Mouse (Mus musculus): Measurements from ENCODE around the gene Gm10282.

The Gm10282 gene

GRCm38 (mm10) chr8:72324708-72325107 lies 19.6 kb upstream of the Gm10282 start:
- ATAC-seq (ENCODE audit: insufficient number of reproducible peaks, low FRiP score, low TSS enrichment): no peak

- ATAC-seq (ENCODE audit: insufficient number of reproducible peaks, low FRiP score, low TSS enrichment): no peak
Measured at GRCm38 (mm10) chr8:72324036-72324706, 19.1 kb upstream of the Gm10282 start.

- ATAC-seq (ENCODE audit: insufficient number of reproducible peaks, low FRiP score, low TSS enrichment): no peak
Measured at GRCm38 (mm10) chr8:72323131-72323725, 18.2 kb upstream of the Gm10282 start.

- ATAC-seq (ENCODE audit: insufficient number of reproducible peaks, low FRiP score, low TSS enrichment): no peak
Measured at GRCm38 (mm10) chr8:72322471-72322889, 17.4 kb upstream of the Gm10282 start.

- ATAC-seq (ENCODE audit: insufficient number of reproducible peaks, low FRiP score, low TSS enrichment): no peak
Measured at GRCm38 (mm10) chr8:72321635-72322441, 16.8 kb upstream of the Gm10282 start.

GRCm38 (mm10) chr8:72320803-72321583 lies 15.9 kb upstream of the Gm10282 start:
- ATAC-seq (ENCODE audit: insufficient number of reproducible peaks, low FRiP score, low TSS enrichment): no peak

- ATAC-seq (ENCODE audit: insufficient number of reproducible peaks, low FRiP score, low TSS enrichment): no peak
Measured at GRCm38 (mm10) chr8:72319921-72320802, 15.1 kb upstream of the Gm10282 start.

- ATAC-seq (ENCODE audit: insufficient number of reproducible peaks, low FRiP score, low TSS enrichment): no peak
Measured at GRCm38 (mm10) chr8:72319397-72319796, 14.3 kb upstream of the Gm10282 start.

- peak; percentile 59 for ATAC-seq (ENCODE audit: insufficient number of reproducible peaks, low FRiP score, low TSS enrichment)
Measured at GRCm38 (mm10) chr8:72318801-72319322, 13.8 kb upstream of the Gm10282 start, which contains the start of gene Klf2. TSS of gene Klf2 (plus strand) at chr8:72319033.

- ATAC-seq (ENCODE audit: insufficient number of reproducible peaks, low FRiP score, low TSS enrichment): no peak
Measured at GRCm38 (mm10) chr8:72317741-72318301, 12.8 kb upstream of the Gm10282 start.

- ATAC-seq (ENCODE audit: insufficient number of reproducible peaks, low FRiP score, low TSS enrichment): no peak
Measured at GRCm38 (mm10) chr8:72316053-72316695, 11.1 kb upstream of the Gm10282 start.

- no peak for ATAC-seq (ENCODE audit: insufficient number of reproducible peaks, low FRiP score, low TSS enrichment)
Measured at GRCm38 (mm10) chr8:72312926-72313518, 8.0 kb upstream of the Gm10282 start.

GRCm38 (mm10) chr8:72310849-72311506 lies 5.9 kb upstream of the Gm10282 start:
- peak; percentile 86 for ATAC-seq (ENCODE audit: insufficient number of reproducible peaks, low FRiP score, low TSS enrichment)

- no peak for ATAC-seq (ENCODE audit: insufficient number of reproducible peaks, low FRiP score, low TSS enrichment)
Measured at GRCm38 (mm10) chr8:72308276-72308675, 3.2 kb upstream of the Gm10282 start.

GRCm38 (mm10) chr8:72306913-72307312 lies 1.9 kb upstream of the Gm10282 start:
- no peak for ATAC-seq (ENCODE audit: insufficient number of reproducible peaks, low FRiP score, low TSS enrichment)

GRCm38 (mm10) chr8:72303633-72304032 lies 1.4 kb downstream of the Gm10282 start:
- ATAC-seq (ENCODE audit: insufficient number of reproducible peaks, low FRiP score, low TSS enrichment): no peak

GRCm38 (mm10) chr8:72302986-72303612 lies 2.0 kb downstream of the Gm10282 start:
- ATAC-seq (ENCODE audit: insufficient number of reproducible peaks, low FRiP score, low TSS enrichment): no peak

Data from cerebellum, adult (tissue).